Mouse (Mus musculus): ENCODE measurements around the gene Atp2c1. TPM values are rescaled to one million over a fixed set of nuclear protein-coding genes. Genes with fewer than 3 reads are reported as not detected.

Atp2c1 gene
- 14.2 and 14.4 TPM in 2 replicates for polyA plus RNA-seq (2012; ENCODE audit: low replicate concordance)

DNA sequence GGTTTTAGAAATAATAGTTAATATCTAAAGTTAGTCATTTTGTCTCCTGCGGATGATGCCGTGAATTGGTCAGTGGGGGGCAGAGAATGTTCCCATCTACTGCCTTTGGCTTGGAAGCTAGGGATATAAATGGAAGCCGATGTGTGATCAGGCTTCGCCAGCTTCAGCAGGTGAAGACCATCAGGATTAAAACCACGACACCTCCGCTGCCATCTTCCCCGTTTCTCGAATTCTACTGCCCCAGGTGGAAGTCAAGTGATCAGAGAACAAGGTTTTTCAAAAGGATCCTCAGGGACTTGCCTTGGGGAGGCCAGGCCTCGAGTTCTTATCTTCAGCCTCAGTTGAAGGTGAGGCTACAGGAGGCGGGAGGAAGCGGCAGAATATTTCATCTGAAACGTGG, at the start of gene Atp2c1:
TSS of gene Atp2c1 (minus strand) at position 101 of the 400 bp plus-strand sequence.

DNA sequence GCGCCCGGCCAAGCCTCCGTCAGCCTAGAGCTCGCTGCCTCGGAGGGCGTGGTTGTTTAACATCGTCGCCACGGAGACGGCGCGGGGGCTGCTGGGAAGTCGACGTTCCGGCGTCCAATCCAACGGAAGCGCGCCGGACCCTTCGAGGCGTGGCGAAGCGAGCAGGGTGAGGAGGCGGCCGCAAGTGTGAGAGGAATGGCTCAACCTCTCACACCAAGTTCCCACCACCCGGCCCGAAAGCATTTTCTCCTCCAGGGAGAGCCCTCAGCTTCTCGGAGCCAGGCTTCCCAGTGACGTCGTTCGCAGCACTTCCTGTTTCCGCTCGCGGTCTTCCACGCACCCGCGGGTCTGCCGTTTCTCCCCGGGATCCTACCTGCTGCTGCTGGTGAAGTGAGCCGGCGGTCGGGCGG, 131.9 kb downstream of the Atp2c1 start, which contains the start of the genes Aste1 and Nek11:
TSS of gene Aste1 (plus strand) at position 175 of the 410 bp plus-strand sequence.
TSS of gene Nek11 (minus strand) at position 307 of the 410 bp plus-strand sequence.

Other genes starting within 250 kb of the Atp2c1 start
- gene Aste1, start 131.9 kb downstream of the Atp2c1 start, polyA plus RNA-seq (2012; ENCODE audit: low replicate concordance), result 2.4 and 3.0 TPM in 2 replicates
- gene Nek11, start 131.8 kb downstream of the Atp2c1 start, polyA plus RNA-seq (2012; ENCODE audit: low replicate concordance), result not detected in 2 replicates
- 5.6 and 7.9 TPM in 2 replicates for gene Pik3r4, start 115.7 kb upstream of the Atp2c1 start, polyA plus RNA-seq (2012; ENCODE audit: low replicate concordance)